Mouse (Mus musculus): ENCODE results near the gene Ces1b. TPM values are rescaled to one million over a fixed set of nuclear protein-coding genes. Genes with fewer than 3 reads are reported as not detected.

Gene Ces1b
- polyA plus RNA-seq, 1 experiment: not detected

DNA sequence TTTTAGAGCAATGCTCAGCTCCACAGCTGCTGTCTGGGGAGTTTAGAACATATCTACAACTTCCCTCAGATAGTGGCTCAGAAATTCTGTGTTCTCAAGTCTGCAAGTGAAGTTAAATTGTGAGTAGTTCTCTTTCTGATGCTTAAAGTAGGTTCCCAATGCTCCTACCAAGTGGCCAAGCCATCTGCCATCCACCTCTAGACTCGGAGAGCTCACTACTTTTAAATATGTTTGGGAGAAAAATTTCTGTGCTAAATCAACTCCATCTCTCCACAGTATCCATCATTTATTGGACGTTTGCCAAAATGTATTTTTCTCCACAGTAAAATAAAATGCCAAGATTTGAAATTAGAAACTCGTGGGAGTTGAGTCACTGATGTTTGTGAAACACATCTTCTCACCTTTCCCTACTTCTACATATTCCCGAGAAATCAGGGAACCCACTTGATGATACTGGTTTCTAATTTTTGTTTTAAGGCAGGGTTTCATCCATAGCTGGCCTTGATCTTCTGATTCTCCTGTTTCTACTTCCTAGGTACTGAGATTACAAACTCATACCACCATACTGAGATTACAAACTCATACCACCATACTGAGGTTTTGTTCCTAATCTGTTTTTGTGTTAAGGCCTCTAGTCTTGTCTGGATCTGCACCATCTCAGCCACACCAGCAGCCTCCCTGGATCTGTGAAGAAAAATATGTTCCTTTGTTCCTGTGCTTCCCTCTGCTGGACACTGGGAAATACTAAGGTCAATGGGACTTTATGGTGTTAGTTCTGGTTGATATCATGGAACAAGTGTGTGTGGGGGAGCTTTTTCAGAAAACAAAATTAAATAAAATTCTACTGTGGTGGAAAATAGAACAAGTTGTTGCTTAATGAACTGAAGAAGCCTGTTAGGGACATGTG is 31.1 kb downstream of the Ces1b start:
- TF ChIP-seq POLR2A (IDR thresholded peaks at IDR 0.05; ENCODE audit: borderline replicate concordance, extremely low read depth, insufficient read depth, insufficient read length, poor library complexity, severe bottlenecking): no peak
- no peak for TF ChIP-seq CTCF (IDR thresholded peaks at IDR 0.05; ENCODE audit: borderline replicate concordance, extremely low read depth, insufficient read depth, insufficient read length)
- no peak for DNase-seq (ENCODE audit: low read depth)

DNA sequence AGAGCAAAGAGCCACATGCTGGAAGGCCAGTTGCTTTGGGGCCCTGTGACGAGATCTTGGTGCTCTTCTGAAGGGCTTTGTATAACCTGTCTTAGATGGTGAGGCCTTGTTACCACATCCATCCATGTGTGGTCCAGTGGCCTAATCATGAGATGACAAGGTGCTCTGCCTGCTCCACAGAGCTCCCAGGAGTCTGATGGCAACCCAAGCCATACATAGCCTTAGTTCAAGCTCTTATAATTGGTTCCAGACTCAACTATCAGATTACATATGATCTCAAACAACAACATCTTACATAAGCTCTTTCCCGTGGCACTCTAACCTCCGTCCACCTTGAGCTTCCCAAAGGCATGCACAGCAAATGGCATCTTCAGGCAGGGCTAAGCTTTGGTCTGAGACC is 31.7 kb downstream of the Ces1b start, which contains the start of gene Ces1a:
Gene Ces1a, minus strand, starts transcription at position 101 of the 400 bp plus-strand sequence.
- DNase-seq (ENCODE audit: low read depth): no peak
- TF ChIP-seq POLR2A (IDR thresholded peaks at IDR 0.05; ENCODE audit: borderline replicate concordance, extremely low read depth, insufficient read depth, insufficient read length, poor library complexity, severe bottlenecking) (no peak), CTCF (IDR thresholded peaks at IDR 0.05; ENCODE audit: borderline replicate concordance, extremely low read depth, insufficient read depth, insufficient read length) (no peak)

DNA sequence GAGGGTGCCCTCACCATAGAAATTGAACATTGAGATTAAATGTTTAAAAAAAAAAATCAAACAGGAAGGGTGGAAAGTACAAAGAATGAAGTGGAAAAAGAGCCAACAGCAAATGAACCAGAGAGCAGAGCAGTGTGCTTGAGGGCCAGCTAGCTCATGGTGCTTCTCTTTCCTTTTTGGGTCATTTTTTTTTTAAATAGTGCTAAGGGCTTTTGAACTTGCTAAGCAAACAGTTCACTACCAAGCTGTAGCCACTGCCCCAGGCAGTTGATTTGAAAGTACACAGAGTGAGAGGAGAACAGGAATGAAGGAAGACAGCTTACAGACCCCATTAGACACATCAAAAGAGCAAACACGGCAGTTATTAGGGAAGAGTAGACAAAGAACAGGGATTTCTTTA is 36.7 kb downstream of the Ces1b start:
- TF ChIP-seq CTCF (IDR thresholded peaks at IDR 0.05; ENCODE audit: borderline replicate concordance, extremely low read depth, insufficient read depth, insufficient read length): no peak
- TF ChIP-seq POLR2A (IDR thresholded peaks at IDR 0.05; ENCODE audit: borderline replicate concordance, extremely low read depth, insufficient read depth, insufficient read length, poor library complexity, severe bottlenecking): no peak
- no peak for DNase-seq (ENCODE audit: low read depth)

DNA sequence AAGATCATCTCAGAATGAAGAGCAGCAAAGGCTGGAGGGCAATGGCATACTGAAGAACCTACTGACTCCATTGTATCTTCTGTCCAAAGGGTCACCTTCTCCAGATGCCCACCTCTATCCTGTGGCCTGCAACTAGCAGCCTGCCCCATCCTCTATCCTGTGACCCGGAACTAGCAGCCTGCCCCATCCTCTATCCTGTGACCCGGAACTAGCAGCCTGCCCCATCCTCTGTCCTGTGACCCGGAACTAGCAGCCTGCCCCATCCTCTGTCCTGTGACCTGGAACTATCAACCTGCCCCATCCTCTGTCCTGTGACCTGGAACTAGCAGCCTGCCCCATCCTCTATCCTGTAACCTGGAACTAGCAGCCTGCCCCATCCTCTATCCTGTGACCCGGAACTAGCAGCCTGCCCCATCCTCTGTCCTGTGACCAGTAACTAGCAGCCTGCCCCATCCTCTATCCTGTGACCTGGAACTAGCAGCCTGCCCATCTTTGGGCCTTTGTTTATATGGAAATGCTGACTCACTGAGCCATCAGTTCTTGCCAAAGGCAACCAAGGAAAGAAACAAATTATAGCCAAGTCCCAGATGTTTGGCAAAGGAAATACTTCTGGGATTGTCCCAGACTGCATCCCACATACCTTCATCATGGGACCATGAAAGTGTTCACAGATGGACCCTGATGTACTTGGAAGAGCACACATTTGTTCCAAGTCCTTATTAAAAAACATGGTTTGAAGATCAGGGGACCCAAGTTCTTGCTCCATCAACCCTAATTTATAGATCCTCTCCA is 38.8 kb downstream of the Ces1b start:
- DNase-seq (ENCODE audit: low read depth): no peak
- TF ChIP-seq CTCF (IDR thresholded peaks at IDR 0.05; ENCODE audit: borderline replicate concordance, extremely low read depth, insufficient read depth, insufficient read length) (no peak), POLR2A (IDR thresholded peaks at IDR 0.05; ENCODE audit: borderline replicate concordance, extremely low read depth, insufficient read depth, insufficient read length, poor library complexity, severe bottlenecking) (no peak)

DNA sequence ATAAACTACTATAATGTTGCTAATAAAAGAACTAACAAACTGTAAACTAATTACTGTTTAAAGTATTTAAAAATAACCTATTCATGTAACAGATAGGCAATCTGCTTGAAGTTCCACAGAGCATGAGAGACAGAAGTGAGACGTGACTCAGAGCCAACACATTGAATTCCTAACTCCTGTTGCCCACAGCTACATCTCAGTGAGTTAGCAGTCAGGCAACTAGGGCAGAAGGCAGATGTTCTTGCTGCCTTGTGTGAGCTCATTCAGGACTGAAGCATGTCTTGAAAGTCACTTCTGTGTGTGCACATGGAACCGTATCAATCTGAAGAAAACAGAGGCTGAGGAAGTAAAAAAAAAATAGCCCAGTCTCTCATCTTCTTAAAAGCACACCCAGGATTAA is 39.6 kb downstream of the Ces1b start:
- DNase-seq (ENCODE audit: low read depth): no peak
- no peak for TF ChIP-seq POLR2A (IDR thresholded peaks at IDR 0.05; ENCODE audit: borderline replicate concordance, extremely low read depth, insufficient read depth, insufficient read length, poor library complexity, severe bottlenecking)
- TF ChIP-seq CTCF (IDR thresholded peaks at IDR 0.05; ENCODE audit: borderline replicate concordance, extremely low read depth, insufficient read depth, insufficient read length): no peak

DNA sequence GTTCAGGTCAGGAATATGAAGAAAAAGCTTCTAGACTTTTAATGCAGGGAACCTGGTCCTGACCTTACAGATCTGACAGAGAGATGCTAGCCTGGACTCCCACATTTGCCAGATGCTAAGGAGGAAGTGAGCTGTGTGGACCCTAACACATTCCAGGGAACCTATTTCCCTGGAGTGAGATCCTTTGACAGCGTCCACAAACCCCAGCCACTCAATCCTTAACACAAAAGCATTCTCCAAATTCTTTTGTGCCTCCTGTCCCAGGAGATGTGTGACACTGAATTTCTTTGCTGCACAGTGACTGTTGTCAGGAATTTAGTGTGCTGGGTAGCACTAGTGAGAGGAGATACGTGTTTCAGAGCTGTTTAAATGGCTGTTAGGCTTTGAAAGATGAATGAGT is 41.0 kb downstream of the Ces1b start:
- no peak for DNase-seq (ENCODE audit: low read depth)
- TF ChIP-seq POLR2A (IDR thresholded peaks at IDR 0.05; ENCODE audit: borderline replicate concordance, extremely low read depth, insufficient read depth, insufficient read length, poor library complexity, severe bottlenecking) (no peak), CTCF (IDR thresholded peaks at IDR 0.05; ENCODE audit: borderline replicate concordance, extremely low read depth, insufficient read depth, insufficient read length) (no peak)

DNA sequence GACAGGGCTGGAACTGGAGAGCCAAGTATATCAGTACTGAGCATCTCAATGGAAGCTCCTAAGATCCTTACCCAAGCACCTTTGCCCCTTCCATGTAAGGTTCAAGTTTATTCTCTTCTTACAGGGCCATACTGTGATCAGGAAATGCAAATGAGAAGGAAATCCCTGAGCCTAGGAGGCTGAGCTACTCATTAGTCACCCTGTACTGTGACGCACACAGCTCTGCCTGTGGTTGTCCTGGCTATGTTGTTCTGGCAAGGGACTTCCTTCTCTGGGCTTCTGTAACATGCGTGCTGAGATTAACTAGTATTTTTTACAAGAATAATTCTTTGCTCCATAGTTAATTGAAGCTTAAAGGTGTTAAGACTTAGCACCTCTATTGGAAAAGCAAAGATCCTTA is 49.2 kb downstream of the Ces1b start:
- no peak for DNase-seq (ENCODE audit: low read depth)
- no peak for TF ChIP-seq CTCF (IDR thresholded peaks at IDR 0.05; ENCODE audit: borderline replicate concordance, extremely low read depth, insufficient read depth, insufficient read length)

DNA sequence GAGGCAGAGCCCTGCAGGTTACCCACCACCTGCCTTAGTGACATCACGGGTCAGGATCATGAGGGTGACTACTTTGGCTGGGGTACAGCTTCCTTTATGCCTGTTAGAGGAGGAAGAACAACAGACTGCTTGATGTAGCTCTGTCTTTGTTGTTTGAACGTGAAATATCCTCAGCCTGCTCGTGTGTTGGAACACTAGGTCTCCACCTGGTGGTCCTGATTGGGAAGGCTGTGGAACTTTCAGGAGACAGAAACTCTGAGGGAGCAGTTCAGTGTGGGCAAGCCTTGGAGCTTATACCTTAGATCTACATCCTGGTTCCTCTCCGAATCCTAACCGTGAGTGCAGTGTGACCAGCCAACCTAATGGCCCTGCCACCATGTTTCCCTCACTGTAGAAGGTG is 58.1 kb downstream of the Ces1b start:
- no peak for DNase-seq (ENCODE audit: low read depth)
- no peak for TF ChIP-seq POLR2A (IDR thresholded peaks at IDR 0.05; ENCODE audit: borderline replicate concordance, extremely low read depth, insufficient read depth, insufficient read length, poor library complexity, severe bottlenecking)
- TF ChIP-seq CTCF (IDR thresholded peaks at IDR 0.05; ENCODE audit: borderline replicate concordance, extremely low read depth, insufficient read depth, insufficient read length): peak; percentile 17; the same call in 1 of the 2 replicates

DNA sequence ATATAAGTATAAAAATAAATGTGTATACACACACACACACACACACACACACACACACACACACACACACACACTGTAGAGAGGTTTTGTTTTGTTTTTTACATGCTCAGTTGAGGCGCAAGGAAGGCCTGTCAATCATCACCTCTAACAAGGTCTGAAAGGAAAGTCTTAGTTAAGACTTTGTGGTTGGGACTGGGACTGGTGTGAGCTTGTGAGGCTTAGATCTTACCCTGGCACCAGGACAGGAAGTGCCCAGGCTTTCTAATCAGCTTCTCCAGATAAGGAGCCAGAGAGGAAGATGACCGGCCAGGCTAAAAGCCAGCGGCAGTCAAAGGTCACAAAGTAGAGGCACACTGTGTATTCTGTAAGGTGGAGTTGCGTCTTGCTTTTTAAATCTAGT is 65.5 kb downstream of the Ces1b start:
- DNase-seq (ENCODE audit: low read depth): no peak
- TF ChIP-seq POLR2A (IDR thresholded peaks at IDR 0.05; ENCODE audit: borderline replicate concordance, extremely low read depth, insufficient read depth, insufficient read length, poor library complexity, severe bottlenecking) (no peak), CTCF (IDR thresholded peaks at IDR 0.05; ENCODE audit: borderline replicate concordance, extremely low read depth, insufficient read depth, insufficient read length) (no peak)

DNA sequence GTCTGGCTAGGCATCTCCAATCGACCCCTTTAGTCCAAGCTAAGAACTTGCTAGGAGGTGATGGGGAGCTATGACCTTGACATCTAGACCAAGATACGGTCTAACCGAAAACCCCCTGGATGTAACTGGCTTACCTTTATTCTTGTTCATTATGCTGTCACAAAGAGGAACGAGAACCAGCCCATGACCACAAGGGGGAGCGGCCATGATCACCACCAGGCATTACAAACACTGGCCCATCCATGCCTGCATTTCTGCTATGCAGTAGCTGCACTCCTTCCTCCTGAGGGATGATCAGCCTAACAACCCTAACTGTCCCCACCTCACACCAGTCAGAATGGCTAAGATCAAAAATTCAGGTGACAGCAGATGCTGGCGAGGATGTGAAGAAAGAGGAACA is 67.6 kb downstream of the Ces1b start:
- no peak for TF ChIP-seq POLR2A (IDR thresholded peaks at IDR 0.05; ENCODE audit: borderline replicate concordance, extremely low read depth, insufficient read depth, insufficient read length, poor library complexity, severe bottlenecking)
- TF ChIP-seq CTCF (IDR thresholded peaks at IDR 0.05; ENCODE audit: borderline replicate concordance, extremely low read depth, insufficient read depth, insufficient read length): peak; percentile 40; the same call in 1 of the 2 replicates
- peak; percentile 9 for DNase-seq (ENCODE audit: low read depth)

DNA sequence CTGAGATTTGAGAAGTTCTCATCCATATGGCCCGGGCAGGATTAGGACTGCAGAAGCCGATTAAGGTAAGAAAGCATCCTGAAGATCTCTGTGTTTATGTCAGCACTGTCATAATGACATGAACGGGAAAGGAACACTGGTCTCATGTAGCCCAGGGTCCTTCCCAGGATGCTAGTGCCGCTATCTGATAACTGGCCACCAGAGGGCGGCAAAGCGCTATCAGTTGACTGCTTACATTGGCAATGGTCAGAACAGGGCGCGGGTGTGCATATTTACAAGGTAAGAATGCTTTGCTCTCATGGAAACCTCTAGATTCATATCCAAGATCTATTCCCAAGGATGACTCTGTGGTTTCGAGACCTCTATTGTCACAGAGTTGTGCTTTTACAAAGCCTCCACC is 68.4 kb downstream of the Ces1b start:
- DNase-seq (ENCODE audit: low read depth): peak; percentile 90
- peak; percentile 96 for TF ChIP-seq CTCF (IDR thresholded peaks at IDR 0.05; ENCODE audit: borderline replicate concordance, extremely low read depth, insufficient read depth, insufficient read length)
- TF ChIP-seq POLR2A (IDR thresholded peaks at IDR 0.05; ENCODE audit: borderline replicate concordance, extremely low read depth, insufficient read depth, insufficient read length, poor library complexity, severe bottlenecking): no peak

Data from brain, embryonic 14.5 days (tissue).